Mouse (Mus musculus) liver (tissue): Measurements from ENCODE around the gene Cradd.
A peak's percentile ranks its signal among the peaks of the same experiment; 100 is the strongest.

ENCODE experiments used
- DNase-seq: peaks from one replicate; pipeline ENCODE4 v3.0.0-alpha.2; 2020; ENCODE audit warnings: mixed read lengths

The Cradd gene

DNA sequence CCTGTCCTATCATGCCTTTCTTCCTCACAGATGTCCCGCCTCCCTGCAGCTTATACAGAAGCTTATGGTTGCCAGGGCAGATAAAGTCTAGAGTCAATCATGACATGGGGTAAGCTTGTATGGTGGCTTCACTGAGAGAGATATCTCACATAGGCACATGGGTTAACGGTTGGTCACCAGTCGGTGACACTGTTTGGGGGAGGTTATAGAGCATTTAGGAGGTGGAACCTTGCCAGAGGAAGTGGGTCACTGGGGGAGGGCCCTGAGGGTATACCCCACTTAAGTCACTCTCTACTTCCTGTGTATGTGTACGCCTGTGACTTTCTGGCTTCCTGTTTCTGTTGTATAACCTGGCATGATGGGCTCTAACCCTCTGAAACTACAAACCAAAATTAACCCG, 128.2 kb downstream of the Cradd start:
- peak; percentile 24 for DNase-seq

DNA sequence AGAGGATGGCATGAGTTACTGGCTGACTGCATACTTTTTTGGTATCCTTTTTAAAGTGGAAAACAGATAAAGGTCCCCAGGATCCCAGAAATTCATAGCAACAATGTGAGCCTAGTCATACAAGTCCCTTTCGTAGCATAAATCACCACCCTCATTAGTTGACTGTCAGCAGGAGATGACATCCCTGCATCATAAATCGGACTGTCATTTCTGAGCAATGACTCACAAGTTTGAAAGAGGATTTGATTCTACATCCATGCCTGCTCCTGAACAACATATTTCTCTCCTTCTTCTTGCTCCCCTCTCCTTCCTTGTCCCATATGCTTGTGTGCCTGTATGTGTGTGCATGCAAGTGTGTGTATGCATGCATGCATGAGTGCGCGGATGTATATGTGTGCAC, 129.2 kb downstream of the Cradd start:
- DNase-seq = no peak

DNA sequence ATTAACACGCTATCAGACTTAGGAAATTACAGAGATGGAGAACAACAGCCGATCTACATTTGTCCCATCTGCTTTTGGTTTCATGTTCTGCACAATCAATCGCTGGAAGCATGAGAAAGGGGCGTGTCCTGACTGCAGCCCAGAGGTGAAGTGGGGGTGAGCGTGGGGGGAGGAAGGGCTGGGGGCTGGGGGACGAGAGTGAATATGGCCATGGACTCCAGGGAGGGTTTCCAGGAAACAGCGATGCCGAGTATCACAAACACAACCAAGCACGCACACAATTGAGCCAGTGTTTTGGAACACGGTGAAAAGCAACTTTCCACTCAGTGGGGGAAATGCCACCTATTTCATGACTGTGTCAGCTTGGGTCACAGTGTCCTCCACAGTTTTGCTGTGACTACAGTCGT, 130.1 kb downstream of the Cradd start:
- no peak for DNase-seq

DNA sequence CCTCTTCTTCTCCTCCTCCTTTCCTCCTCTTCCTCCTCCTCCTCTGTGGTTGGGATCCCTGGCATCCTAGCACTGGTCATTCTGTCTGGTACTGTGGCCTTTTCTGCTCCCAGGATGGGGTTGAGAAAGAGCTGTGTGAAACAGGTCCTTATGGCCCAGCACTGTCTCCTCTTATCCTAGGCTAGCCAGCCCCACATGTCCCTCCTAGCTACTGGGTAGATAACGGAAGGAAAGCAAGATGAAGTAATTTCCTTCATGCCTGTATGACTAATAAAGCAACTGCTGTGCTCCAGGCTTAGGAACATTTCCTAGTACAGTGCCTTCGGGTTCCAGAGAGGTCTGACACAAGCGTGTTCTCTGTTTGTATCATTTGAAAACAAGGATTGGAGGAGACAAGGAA, 132.1 kb downstream of the Cradd start:
- no peak for DNase-seq

DNA sequence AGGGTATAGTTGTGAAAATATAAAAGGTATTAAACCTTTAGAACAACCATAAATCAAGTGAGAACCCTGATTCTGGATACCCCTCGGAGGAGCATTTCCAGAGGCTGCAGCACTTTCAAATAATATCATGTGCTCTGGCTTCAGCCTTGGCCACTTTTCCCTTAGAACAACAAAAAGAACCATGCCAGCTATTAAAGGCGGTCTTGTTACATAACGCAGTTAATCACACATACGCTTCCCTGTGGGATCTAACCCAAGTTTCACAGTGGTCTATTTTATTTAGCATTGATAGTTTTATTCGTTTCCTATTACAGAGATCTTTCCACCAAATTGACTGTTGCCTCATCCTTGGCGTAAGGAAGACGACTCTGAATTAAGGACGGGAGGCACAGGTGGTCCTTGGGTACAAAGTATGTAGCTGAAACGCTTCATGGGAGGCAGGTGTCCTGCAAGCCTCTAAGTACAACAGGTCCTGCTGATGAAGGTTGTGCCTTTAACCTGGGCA, 132.7 kb downstream of the Cradd start:
- no peak for DNase-seq

DNA sequence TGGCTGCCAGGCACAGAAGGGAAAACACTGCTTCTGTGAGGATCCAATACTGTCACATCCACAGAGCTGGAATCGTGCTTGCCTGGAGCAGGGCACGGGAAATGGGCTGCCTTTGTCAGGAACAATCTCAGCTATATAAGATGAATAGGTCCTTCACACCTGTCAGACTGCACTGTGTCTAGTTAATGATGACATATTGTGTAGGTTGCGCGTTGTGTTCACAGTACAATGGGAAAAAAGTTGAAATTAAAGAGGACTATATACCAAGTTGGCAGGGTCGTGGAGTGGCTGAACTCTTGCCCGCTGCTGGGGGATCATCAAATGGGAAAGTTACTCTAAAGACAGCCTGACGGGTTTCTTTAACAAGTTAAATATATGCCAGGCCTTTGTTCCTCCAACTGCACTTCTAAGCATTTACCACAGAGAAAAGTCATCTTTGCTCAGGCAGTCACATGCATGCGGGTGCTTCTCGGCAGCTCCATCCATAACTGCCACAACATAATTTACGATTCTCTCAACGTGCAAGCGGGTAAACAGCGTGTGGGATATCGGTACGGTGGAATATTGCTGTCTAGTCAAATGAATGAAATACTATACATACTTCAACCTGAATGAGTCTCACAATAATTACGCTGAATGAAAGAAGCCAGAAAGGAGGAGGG, 134.3 kb downstream of the Cradd start:
- DNase-seq = no peak

DNA sequence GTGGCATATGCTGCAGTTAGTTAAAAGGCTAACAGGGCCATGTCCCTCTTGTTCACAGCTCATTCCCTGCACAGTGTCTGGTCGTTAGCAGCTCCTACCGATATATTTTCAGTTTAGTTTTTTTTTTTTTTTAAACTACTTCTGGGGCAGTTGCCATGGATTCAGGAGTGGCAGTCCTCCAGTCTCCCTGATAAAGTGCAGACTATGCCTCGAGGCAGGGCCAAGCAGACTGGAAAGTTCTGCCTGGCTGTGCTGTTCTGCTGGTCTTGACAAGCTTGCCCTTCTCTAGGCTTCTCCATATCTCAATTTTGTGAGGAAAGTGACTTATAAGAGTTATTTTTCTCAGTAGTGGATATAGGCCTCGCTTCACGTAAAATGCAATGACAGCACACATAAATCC, 139.7 kb downstream of the Cradd start:
- no peak for DNase-seq

DNA sequence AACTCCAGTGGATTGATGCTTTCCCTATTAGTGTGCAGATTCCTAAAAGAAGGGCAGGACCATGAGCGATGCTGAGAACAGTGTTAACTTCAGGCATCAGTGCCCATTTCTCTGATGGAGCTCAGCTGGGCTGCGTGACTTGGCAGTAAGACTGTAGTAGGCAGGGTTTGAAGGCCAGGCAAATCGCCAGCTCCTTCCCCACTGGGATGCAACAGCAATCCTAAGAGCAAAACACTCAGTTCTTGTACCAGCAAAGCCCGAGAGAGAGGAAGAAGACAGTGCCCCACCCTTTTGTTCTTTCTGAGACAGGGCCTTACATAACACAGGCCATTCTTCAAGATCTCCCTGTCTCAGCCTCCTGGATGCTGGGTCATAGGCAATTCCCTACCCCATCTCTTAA, 140.9 kb downstream of the Cradd start:
- no peak for DNase-seq

DNA sequence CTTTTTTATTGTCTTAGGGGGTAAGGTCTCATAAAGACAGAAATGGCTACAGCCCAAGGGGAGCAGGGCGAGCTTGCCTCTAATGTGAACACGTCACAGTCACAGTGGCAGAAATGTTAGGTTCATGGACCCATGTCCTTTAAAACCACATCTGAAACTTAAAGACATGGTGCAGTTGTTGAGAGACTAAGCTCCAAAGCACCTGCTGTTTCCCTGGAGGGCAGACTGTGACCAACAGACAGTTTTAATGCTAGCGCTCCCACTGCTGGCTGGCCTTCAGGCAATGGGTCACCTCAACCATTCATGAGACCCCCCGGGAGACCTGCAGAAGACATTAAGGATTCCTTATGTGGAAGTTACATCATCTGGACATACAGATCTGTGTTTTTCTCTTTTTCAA, 141.5 kb downstream of the Cradd start:
- no peak for DNase-seq

DNA sequence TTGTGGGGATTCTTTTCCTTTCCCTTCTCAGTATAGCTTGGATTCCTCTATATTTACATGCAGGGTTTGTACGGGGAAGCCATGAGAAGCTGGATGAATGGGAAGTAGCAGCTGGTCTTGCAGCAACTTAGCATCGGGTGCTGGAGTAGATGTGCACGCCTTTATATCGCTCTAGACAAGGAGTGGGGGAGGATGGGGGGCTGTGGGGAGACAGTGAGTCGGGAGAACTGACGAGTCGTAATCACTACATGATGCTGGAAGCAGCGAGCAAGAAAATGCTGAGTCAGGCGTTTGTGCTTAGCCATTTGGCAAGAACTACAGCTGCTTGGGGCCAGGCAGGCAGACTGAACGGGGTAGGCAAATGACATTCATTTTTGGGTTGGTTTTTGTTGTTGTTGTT, 142.4 kb downstream of the Cradd start:
- DNase-seq = peak; percentile 41

DNA sequence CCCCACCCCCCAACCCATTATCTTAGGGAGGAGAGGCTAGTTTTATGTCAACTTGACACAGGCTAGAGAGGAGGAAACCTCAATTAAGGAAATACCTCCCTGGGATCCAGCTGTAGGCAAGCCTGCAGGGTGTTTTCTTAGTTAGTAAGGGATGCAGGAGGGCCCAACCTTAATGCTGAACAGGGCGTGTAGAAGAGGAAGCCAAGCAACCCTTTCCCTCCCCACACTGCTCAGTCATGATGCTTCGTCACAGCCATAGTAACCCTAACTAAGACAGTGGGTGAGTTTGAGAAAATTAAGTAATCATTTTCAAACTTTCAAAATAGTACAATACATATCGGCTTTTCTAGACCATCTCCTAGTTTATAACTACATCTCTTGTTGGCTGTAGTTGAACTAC, 143.0 kb downstream of the Cradd start:
- no peak for DNase-seq

DNA sequence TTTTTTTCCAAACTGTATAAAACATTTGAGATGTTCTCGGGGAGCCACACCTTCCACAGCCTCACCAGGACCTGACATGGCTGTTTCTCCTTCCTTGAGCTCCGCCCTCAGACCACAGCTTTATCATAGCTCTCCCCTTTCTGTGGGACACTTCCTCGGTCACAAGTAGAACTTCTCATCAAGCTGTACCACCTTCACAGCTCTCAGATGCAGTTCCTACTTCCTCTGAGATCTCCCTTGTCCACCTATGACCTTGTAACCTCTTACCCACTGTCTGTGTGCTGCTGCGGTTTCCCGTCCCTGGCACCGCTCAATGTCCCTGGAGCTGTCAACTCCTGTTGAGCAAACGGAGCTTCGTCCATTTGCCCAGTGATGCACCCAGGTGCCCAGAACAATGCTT, 143.8 kb downstream of the Cradd start:
- DNase-seq = no peak

DNA sequence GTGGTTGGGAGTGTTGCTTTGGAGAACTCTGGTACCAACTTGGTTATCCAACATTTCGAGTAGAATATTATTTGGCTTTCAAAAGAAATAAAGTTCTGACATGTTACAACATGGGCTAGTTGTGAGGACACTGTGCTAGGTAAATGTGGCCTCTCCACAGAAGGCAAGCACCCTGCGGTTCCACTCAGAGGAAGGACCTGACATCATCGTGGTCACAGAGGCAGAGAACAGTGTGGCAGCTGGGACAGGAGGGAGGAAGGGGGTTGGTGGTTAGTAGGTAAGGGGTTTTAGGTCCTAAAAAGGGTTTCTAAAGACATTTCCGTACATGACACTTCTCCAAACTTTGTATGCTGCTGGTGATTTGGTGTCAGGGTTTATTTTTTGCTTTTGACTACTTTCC, 145.1 kb downstream of the Cradd start:
- no peak for DNase-seq

DNA sequence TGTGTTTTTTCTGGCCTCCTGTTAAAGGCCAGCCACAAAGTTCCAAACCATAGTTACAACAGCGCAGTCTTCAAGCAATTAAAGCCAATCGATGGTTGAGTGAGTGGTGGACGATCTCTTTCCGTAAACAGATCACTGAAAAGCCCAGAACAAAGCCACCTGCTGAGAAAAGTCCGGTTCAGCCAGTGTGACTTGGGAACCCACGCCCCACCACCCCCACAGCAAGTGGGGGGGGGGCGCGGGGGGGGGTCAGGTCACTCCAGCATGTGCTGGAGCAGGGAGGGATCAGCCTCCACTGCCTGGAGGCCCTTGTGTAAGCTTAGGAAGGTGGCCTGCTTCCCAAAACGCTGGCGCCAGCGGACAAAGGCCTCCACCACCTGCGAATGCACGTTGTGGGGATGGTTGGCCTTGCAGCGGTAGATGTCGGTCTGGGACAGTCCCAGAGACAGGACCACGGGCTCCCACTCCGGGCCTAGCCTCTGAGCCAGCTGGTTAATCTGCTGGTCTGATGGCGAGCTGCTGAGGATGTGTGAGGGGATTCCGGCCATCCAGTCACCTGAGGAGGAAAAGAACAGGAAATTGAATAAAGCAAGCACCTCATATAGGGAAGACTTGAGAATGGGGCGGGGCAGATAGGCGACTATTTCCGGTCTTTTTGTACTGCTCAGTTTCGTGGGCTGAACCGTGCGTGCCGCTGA, 148.4 kb downstream of the Cradd start:
- no peak for DNase-seq

DNA sequence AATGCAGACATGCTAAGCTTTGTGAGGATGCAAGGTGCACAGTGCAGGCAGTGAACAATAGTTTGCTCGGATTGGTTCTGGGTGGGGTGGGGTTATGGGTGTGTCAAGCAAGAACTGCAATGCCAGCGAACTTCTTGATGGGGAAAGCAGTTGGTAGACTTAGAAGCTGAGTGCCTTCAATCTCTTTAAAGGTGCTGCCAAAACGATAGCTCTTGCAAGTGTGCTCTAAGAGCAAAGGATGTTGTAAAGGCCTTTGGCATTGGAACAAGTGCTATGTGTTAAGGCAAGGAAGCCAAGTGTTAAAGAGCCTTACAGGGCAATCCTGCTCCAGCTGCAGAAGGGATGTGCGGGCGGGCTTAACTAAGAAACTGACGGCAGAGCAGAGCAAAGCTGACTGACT, 149.7 kb downstream of the Cradd start:
- DNase-seq = no peak

DNA sequence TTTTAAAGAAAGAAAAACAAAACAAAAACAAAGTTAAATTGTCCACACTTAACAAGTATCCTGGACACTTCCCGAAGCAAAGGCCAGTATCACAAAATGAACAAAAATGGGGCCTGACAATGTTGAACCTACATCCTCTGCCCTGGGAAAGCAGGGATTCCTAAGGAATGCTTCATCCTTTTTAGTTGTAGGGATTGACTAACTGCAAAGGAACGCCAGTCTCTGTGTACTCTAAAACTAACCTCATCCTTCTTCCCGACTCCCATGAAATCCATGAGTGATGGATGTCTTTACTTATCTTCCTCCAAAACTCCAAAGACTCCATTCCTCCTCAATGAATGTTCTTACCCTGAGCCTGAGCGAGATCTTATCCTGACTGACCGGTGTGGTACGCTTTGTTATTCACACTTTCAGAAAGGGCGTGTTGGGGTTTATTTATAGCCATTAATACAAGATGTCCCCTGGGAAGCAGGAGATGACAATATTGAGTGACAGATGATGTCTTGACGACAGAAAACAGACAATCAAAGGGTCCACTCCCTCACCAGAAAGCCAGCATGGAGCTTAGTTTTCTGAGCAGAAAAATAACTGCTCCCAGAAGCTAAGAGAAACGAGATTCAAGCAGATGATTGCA, 153.1 kb downstream of the Cradd start:
- no peak for DNase-seq

DNA sequence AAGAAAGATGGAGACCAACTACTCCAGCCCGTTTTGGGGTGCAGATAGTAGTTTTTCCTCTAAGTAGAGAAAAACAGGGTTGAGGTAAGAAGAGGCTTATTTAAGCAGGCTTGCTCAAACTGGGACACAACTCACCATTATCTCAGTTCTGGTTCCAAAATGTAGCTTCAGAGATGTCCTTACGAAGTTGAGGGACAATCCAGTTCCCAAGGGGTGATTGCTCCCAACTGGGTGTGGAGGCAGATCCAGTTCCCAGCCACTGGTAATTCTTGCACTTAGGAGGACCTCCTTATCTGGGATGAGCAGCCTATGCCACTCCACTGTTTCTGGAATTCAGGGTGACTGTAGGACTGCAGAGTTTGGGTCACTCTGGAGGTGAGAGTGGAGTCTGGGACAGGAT, 159.0 kb downstream of the Cradd start:
- DNase-seq = no peak

DNA sequence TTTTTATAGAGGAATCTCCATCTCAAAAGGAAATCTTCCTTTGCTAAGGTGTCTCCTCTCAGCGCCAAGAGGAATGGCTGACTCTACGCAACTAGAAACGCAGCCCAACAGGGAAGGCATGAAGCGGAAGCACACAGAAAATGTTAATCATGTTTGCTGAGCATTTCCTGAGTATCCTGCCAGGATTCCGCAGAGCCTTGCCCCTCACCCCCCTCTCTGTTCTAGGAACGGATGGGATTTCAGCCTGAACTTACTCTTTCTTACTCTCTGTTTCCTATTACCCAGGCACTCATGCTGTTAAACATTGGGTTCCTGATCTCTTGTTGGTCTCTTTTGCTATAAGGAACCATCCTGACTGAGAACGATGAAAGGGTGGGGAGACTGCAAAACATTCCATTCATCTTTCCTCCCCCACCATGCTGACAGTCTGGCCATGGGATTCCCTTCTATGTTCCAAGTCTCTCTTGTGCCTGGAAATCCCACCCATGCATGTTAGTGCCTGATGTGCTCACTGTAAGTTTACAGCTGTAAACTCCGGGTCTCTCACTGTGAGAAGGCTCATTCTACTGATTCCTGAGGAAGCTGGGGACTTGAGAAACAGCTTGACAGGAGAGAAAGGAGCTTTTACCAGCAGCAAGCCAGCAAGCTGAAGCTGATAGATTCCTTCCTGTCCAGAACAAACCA, 161.1 kb downstream of the Cradd start:
- DNase-seq = no peak

DNA sequence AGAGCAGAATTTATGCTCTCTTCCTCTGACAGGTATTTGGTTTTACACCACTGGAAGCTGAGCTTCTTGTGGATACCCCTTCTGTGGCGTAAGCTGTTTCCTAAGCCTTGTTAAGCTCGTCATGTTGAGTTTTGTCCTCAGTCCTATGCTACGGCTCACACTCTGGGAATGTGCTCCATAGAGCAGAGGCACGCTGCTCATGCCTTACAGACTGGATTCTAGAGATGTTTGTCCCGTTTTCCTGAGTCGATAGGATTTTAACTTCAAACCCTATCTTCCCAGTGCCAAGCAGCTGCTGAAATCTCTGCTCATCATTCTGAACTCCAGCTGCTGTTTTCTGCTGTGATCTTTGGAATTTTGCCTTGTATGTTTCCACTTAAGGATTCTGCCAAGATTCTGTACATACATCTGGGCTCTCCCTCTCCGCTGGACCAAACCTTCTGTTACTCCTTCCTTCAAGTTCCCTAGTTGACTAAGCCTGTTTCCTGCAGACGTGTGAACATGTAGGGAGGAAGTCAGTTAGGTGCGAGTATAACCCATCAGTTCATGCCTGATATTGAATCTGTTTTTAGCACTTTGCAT, 164.2 kb downstream of the Cradd start:
- no peak for DNase-seq

DNA sequence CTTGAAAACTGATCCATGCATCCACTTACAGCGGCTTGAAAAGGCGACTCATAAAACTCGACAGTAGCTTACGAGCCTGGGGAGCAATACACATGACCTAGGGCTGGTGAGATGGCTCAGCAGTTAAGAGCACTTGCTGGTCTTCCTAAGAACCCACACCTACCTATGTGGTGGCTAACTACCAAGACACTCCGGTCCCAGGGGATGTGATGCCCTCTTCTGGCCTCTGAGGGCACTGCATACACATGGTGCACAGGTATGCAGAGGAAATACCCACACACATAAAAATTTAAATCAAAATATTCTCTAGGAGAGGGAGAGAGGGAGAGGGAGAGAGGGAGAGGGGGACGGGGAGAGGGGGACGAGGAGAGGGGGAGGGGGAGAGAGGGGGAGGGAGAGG, 167.5 kb downstream of the Cradd start:
- DNase-seq = no peak

DNA sequence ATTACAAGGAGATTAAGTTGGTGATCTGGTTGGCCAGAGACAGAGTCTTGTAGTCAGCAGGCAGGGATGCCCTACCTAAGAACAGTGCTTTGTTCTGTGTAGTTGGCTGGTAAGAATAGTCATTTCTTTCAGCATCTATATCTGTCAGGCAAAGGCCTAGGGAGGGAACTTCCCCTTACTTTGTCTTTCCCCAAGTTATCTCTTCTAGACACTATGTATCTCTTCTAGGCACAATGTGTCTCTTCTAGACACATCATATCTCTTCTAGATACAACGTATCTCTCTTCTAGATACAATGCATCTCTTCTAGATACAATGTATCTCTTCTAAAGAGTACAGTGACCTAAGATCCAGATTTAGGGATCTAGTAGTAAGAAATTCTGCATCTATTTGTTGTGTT, 169.3 kb downstream of the Cradd start:
- no peak for DNase-seq

DNA sequence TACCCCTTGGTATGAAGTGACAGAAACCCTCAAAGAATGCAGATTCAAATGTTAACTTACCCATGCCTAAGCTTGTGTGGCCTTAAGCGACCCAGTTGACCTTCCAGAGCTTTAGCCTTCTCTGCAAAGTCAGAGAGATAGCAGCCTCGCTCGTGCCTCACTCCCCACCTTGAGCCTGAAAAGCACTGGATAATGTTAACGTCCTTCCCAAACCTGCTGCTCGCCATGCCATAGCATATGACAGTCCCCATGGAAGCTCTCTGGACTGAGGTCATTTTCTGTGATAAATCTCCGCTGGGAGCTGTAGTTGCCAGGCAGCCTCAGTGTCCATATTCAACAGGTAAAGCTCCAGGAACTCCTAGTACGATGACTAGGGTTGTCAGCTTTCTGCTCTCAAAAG, 170.7 kb downstream of the Cradd start:
- DNase-seq = no peak

DNA sequence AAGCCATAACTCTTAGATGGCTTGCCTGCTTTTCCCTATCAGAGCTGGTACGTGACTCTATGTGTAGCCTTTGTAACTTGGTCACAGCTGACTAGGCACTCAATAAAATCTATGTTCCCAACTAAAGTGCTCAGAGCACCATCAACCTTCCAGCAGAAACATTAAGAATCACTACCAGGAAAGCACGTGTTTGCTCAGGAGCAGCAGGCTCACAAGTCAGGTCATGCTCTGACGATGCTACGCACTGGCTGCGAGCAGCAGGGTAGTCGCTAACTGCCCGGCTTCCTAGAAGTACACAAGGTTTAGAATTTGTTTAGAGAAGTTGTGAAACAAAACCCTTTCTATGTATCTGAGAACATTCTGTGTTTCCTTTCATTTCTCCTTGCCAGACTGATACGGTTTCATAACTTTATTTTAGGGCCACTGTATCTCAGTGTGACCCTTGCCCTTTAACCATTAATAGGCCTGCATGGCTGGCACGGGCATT, 171.4 kb downstream of the Cradd start:
- no peak for DNase-seq
